In the genomic region with DNA sequence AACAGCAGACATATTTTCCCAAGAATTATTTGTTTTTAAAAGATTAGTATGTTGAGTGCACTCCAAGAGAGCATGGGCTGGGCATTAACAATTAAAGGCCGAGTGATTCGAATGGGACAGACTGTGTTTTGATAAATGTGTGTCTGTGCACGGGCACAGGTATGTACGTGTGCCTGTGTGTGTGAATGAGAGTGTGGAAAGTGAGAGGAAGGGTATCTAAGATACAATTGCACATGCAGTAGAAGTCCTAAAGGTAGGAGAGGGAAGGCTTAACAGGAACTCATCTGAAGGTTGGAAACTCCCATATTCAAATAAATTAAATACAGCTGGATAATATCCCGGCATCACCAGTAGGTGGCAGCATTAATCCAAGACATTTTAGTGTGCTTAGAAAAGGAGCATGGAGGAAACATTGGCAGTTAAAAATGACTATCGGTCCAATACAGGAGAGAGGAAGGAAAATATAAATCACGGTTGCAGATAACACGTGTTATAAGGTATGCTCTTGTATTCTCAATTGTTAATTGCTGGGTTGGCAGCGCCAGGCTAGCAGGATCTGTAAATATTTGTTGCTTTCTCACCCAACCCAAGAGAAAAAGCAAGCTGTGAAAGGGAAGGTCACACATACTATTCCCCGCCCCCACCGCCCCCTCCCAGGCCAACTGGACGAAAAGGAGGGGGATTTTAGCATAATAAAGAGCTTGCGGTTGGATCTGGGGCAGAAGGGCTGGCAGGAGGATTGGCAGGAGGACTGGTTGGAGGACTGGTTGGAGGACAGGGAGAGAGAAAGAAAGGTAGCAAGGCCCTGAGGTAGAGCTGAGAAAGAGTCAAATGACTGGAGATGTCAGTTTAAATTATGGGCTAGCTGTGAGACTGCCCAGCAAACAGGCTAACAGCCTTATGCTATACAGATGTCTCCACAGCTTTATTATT, we compare ENCODE assay signal across 9 mouse cellular contexts. TPM values are rescaled to one million over a fixed set of nuclear protein-coding genes. Genes with fewer than 3 reads are reported as not detected.
A peak's percentile ranks its signal among the peaks of the same experiment; 100 is the strongest.
DNase-seq lines count a peak whose midpoint lies in the region; ATAC-seq and TF ChIP-seq lines count a peak whose summit lies in the region.
"Had no signal": no experiment of that assay in that cellular context is flagged by ENCODE, and none has a peak within 500 bp of the region (broad histone marks: within the 10 kb centered on the region; RNA-seq: fewer than 3 reads in every experiment).

No protein-coding gene starts in this region.

- 24% methylated on average over 13 of the region's 13 CpGs for WGBS in cerebellum, adult 2 months
- 23% methylated on average over 13 of the region's 13 CpGs for WGBS in hindbrain, embryonic 14.5 days

- H3K9ac ChIP-seq in hindbrain, embryonic 14.5 days: peak overlapping the region; percentile 26; the same call in 1 of the 2 replicates

- no peak overlapping the region for H3K4me3 ChIP-seq in cerebellum, adult 2 months (replicated peaks; ENCODE audit: insufficient read depth, low read depth, low read length)
- 0 out of 2 replicates have a peak overlapping the region, but pooled peaks have one; percentile 1 for H3K4me3 ChIP-seq in hindbrain, embryonic 14.5 days (replicated peaks; ENCODE audit: low read length)

- peak; percentile 78 for DNase-seq in Muller cell, postnatal 12 days (ENCODE audit: inconsistent ontology term)
- DNase-seq in cerebellum, adult 2 months: peak; percentile 26 to 29
- DNase-seq in frontal cortex, adult 2 months (ENCODE audit: extremely low spot score in 1 of 2, low spot score in 1 of 2): peak; percentile 49 to 90
- peak; percentile 92 for DNase-seq in hindbrain, embryonic 14.5 days (ENCODE audit: low spot score)
- DNase-seq in layer of hippocampus, adult 9-11 months: peak; percentile 49
- peak; percentile 71 for DNase-seq in lung, postnatal 10 days
- DNase-seq in retina, postnatal 1 day: peak; percentile 83
- DNase-seq in yolk sac, embryonic 10.5 days (ENCODE audit: low spot score): peak; percentile 56

- no peak for TF ChIP-seq POLR2A in cerebellum, adult 2 months (IDR thresholded peaks at IDR 0.05; ENCODE audit: borderline replicate concordance, insufficient read depth, low read length)

- peak overlapping the region; percentile 44 for H3K4me2 ChIP-seq in hindbrain, embryonic 14.5 days (replicated peaks)

- no peaks in the 10 kb centered on the region for H3K4me1 ChIP-seq in cerebellum, adult 2 months (ENCODE audit: control insufficient read depth, insufficient read depth, low read length)
- H3K4me1 ChIP-seq in hindbrain, embryonic 14.5 days (replicated peaks; ENCODE audit: control insufficient read depth, insufficient read depth, low read length): no peaks in the 10 kb centered on the region

- H3K27ac ChIP-seq in cerebellum, adult 2 months (ENCODE audit: insufficient read depth, low read length): no peak overlapping the region
- no peak overlapping the region for H3K27ac ChIP-seq in hindbrain, embryonic 14.5 days
- H3K27ac ChIP-seq: macrophage had no signal

- no peaks in the 10 kb centered on the region for H3K36me3 ChIP-seq in hindbrain, embryonic 14.5 days (replicated peaks; ENCODE audit: control insufficient read depth, insufficient read depth)

- peak; percentile 84; the same call in 1 of the 2 replicates for ATAC-seq in hindbrain, embryonic 14.5 days (ENCODE audit: low FRiP score)

- no peak for TF ChIP-seq CTCF in cerebellum, adult 2 months (IDR thresholded peaks at IDR 0.05; ENCODE audit: borderline replicate concordance, insufficient read depth, low read depth, low read length)

- no peaks in the 10 kb centered on the region for H3K9me3 ChIP-seq in hindbrain, embryonic 14.5 days (ENCODE audit: control insufficient read depth, low read length)

- no peaks in the 10 kb centered on the region; the same call in 1 of the 2 replicates for H3K27me3 ChIP-seq in cerebellum, adult 2 months (ENCODE audit: control insufficient read depth, insufficient read depth, low read length)
- H3K27me3 ChIP-seq in hindbrain, embryonic 14.5 days (ENCODE audit: control insufficient read depth, insufficient read depth, low read length): no peaks in the 10 kb centered on the region

RNA-seq across cellular contexts. Expression of gene Abcb5, which starts 35.6 kb away (rescaled TPM):
- polyA plus RNA-seq in cerebellum, adult 2 months (2012; rRNA removed): not detected in 2 replicates
- not detected in 2 replicates for polyA plus RNA-seq in frontal cortex, adult 2 months (2012; rRNA removed)
- polyA plus RNA-seq in hindbrain, embryonic 14.5 days (2014; fragmentation: Nextera tagmentation; extraction: Ambion mirVana): not detected in 2 replicates
- polyA plus RNA-seq: macrophage had no signal

Comparison
In these comparisons a context has a peak if more than half of its experiments do, and no peak if none do; other contexts are left out.
1. DNase-seq: peak in every context shown above with its lines; median percentile 92 in hindbrain, embryonic 14.5 days; 83 in retina, postnatal 1 day; 78 in Muller cell, postnatal 12 days; 71 in lung, postnatal 10 days; 70 in frontal cortex, adult 2 months; 56 in yolk sac, embryonic 10.5 days; 49 in layer of hippocampus, adult 9-11 months; 28 in cerebellum, adult 2 months.